Mouse (Mus musculus) heart, postnatal 0 days (tissue): ENCODE data around the gene Mxi1.

Experiments
- CTCF ChIP-seq: IDR thresholded peaks from 2 replicates; pipeline ENCODE4 v1.5.1; 2016; ENCODE audit warnings: antibody characterized with exemption, control low read depth, low read depth
- EP300 ChIP-seq: IDR thresholded peaks from 2 replicates; pipeline ENCODE4 v1.6.1; 2016; ENCODE audit warnings: antibody characterized with exemption, low read depth

- peak; percentile 10 for TF ChIP-seq CTCF
- TF ChIP-seq EP300, result no peak
Observed at GRCm38 (mm10) chr19:53322438-53323048, 12.2 kb downstream of the Mxi1 start.
